Mouse (Mus musculus): Measurements from ENCODE around the gene Fgf15. TPM values are rescaled to one million over a fixed set of nuclear protein-coding genes. Genes with fewer than 3 reads are reported as not detected.

The Fgf15 gene
- total and polyA plus RNA-seq, 3 experiments = 16.6 to 19.1 TPM; not detected in 1

- Histone ChIP-seq H3K27ac (ENCODE audit: control insufficient read depth, low read depth, low read length) (no peak overlapping the region), H3K9me3 (replicated peaks; ENCODE audit: insufficient read depth, low read length) (no peaks in the 10 kb centered on the region), H3K27me3 (ENCODE audit: control insufficient read depth in 1 of 2, insufficient read depth in 2 of 2, low read length in 2 of 2) (no peaks in the 10 kb centered on the region), H3K4me1 (ENCODE audit: control insufficient read depth in 1 of 2, insufficient read depth in 2 of 2, low read length in 2 of 2) (no peaks in the 10 kb centered on the region), H3K4me3 (ENCODE audit: control insufficient read depth in 1 of 2, insufficient read depth in 1 of 2, low read depth in 2 of 2, low read length in 2 of 2) (no peak overlapping the region), H3K9ac (ENCODE audit: control insufficient read depth, low read depth, low read length, poor library complexity, severe bottlenecking) (no peak overlapping the region), H3K36me3 (ENCODE audit: control insufficient read depth in 1 of 2, insufficient read depth in 2 of 2, low read length in 2 of 2) (no peaks in the 10 kb centered on the region), H3K79me2 (ENCODE audit: control insufficient read depth, insufficient read depth, low read length, poor library complexity) (no peaks in the 10 kb centered on the region)
- no peak for DNase-seq (ENCODE audit: low read depth, low spot score)
- TF ChIP-seq JUND (IDR thresholded peaks at IDR 0.05; ENCODE audit: low read depth, low read length) (no peak), CTCF (IDR thresholded peaks at IDR 0.05 in 2 of 3, conservative IDR thresholded peaks at IDR 0.05 in 1 of 3; ENCODE audit: control insufficient read depth in 1 of 3, insufficient read depth in 1 of 3, low read depth in 2 of 3, low read length in 3 of 3, poor library complexity in 1 of 3, severe bottlenecking in 1 of 3) (no peak), POLR2AphosphoS5 (IDR thresholded peaks at IDR 0.05; ENCODE audit: borderline replicate concordance, low read depth, low read length) (no peak), CHD2 (IDR thresholded peaks at IDR 0.05; ENCODE audit: low read length) (no peak), UBTF (IDR thresholded peaks at IDR 0.05; ENCODE audit: borderline replicate concordance, insufficient read depth, low read depth, low read length) (no peak), ZKSCAN1 (IDR thresholded peaks at IDR 0.05; ENCODE audit: low read depth, low read length) (no peak), USF2 (IDR thresholded peaks at IDR 0.05; ENCODE audit: borderline replicate concordance in 1 of 2, insufficient read depth in 1 of 2, low read depth in 1 of 2, low read length in 2 of 2) (no peak)
Observed at GRCm38 (mm10) chr7:144942744-144943135, 46.4 kb downstream of the Fgf15 start.

- no peak overlapping the region for H3K9ac ChIP-seq (ENCODE audit: control insufficient read depth, low read depth, low read length, poor library complexity, severe bottlenecking)
- DNase-seq (ENCODE audit: low read depth, low spot score) = no peak
- H3K79me2 ChIP-seq (ENCODE audit: control insufficient read depth, insufficient read depth, low read length, poor library complexity) = no peaks in the 10 kb centered on the region
- no peak for TF ChIP-seq GABPA (IDR thresholded peaks at IDR 0.05; ENCODE audit: low read depth, low read length)
- TF ChIP-seq MAZ (IDR thresholded peaks at IDR 0.05; ENCODE audit: low read depth, low read length) = no peak
- TF ChIP-seq MAFK (IDR thresholded peaks at IDR 0.05; ENCODE audit: borderline replicate concordance, low read depth, low read length) = no peak
- no peak for TF ChIP-seq UBTF (IDR thresholded peaks at IDR 0.05; ENCODE audit: borderline replicate concordance, insufficient read depth, low read depth, low read length)
- TF ChIP-seq TAL1 (IDR thresholded peaks at IDR 0.05; ENCODE audit: low read length) = no peak
- no peak for TF ChIP-seq KAT2A (conservative IDR thresholded peaks at IDR 0.05; ENCODE audit: low read depth, low read length)
- TF ChIP-seq ZNF384 (IDR thresholded peaks at IDR 0.05; ENCODE audit: low read depth, low read length) = no peak
- TF ChIP-seq HCFC1 (IDR thresholded peaks at IDR 0.05; ENCODE audit: low read depth, low read length) = no peak
- no peak for TF ChIP-seq MXI1 (IDR thresholded peaks at IDR 0.05; ENCODE audit: low read depth, low read length)
- TF ChIP-seq TCF12 (IDR thresholded peaks at IDR 0.05; ENCODE audit: low read depth, low read length) = no peak
- TF ChIP-seq CHD1 (IDR thresholded peaks at IDR 0.05; ENCODE audit: low read depth, low read length) = no peak
- no peak for TF ChIP-seq POLR2AphosphoS5 (IDR thresholded peaks at IDR 0.05; ENCODE audit: borderline replicate concordance, low read depth, low read length)
- TF ChIP-seq ELF1 (IDR thresholded peaks at IDR 0.05; ENCODE audit: low read depth, low read length) = no peak
- TF ChIP-seq CHD2 (IDR thresholded peaks at IDR 0.05; ENCODE audit: low read length) = no peak
- TF ChIP-seq NRF1 (IDR thresholded peaks at IDR 0.05; ENCODE audit: insufficient read depth, low read depth, low read length, poor library complexity, severe bottlenecking) = no peak
- no peak for TF ChIP-seq NELFE (IDR thresholded peaks at IDR 0.05; ENCODE audit: low read depth, low read length)
- no peak for TF ChIP-seq MYC (IDR thresholded peaks at IDR 0.05; ENCODE audit: low read depth, low read length)
- TF ChIP-seq ZC3H11A (IDR thresholded peaks at IDR 0.05; ENCODE audit: low read depth, low read length) = no peak
- no peak for TF ChIP-seq SMC3 (IDR thresholded peaks at IDR 0.05; ENCODE audit: low read depth, low read length)
- no peaks in the 10 kb centered on the region for H3K4me1 ChIP-seq (ENCODE audit: control insufficient read depth in 1 of 2, insufficient read depth in 2 of 2, low read length in 2 of 2)
- H3K27ac ChIP-seq (ENCODE audit: control insufficient read depth, low read depth, low read length) = no peak overlapping the region
- H3K9me3 ChIP-seq (replicated peaks; ENCODE audit: insufficient read depth, low read length) = no peaks in the 10 kb centered on the region
- no peak overlapping the region for H3K4me3 ChIP-seq (ENCODE audit: control insufficient read depth in 1 of 2, insufficient read depth in 1 of 2, low read depth in 2 of 2, low read length in 2 of 2)
- H3K27me3 ChIP-seq (ENCODE audit: control insufficient read depth in 1 of 2, insufficient read depth in 2 of 2, low read length in 2 of 2) = no peaks in the 10 kb centered on the region
- H3K36me3 ChIP-seq (ENCODE audit: control insufficient read depth in 1 of 2, insufficient read depth in 2 of 2, low read length in 2 of 2) = no peaks in the 10 kb centered on the region
Observed at GRCm38 (mm10) chr7:144943254-144943653, 46.9 kb downstream of the Fgf15 start.
